ENCODE assay signal across 11 mouse cellular contexts in the genomic region with DNA sequence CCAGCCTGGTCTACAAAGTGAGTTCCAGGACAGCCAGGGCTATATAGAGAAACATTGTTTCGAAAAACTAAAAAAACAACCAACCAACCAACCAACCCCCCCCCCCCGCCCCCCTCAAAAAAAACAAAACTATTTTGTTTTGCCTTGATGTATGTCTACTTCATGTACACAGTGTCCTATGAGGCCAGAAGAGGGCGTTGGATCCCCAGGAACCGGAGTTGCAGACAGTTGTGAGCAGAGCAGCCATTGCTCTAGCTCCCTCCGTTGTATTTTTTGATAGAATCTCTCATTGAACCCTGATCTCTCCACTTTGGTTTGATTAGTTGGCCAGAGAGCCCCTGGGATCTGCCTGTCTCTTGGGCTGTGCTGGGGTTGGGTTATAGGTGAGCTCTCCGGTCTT. TPM values are rescaled to one million over a fixed set of nuclear protein-coding genes. Genes with fewer than 3 reads are reported as not detected.
DNase-seq lines count a peak whose midpoint lies in the region; ATAC-seq and TF ChIP-seq lines count a peak whose summit lies in the region.
"Had no signal": no experiment of that assay in that cellular context is flagged by ENCODE, and none has a peak within 500 bp of the region (broad histone marks: within the 10 kb centered on the region; RNA-seq: fewer than 3 reads in every experiment).

No protein-coding gene starts in this region.

- H3K4me2 ChIP-seq in hindbrain, postnatal 0 days (ENCODE audit: low read depth, low read length) = no peak overlapping the region
- H3K4me2 ChIP-seq in stomach, postnatal 0 days (replicated peaks; ENCODE audit: low read depth) = no peak overlapping the region

- no peak for TF ChIP-seq EP300 in stomach, postnatal 0 days (optimal IDR thresholded peaks at IDR 0.05)

- no peak overlapping the region for H3K9ac ChIP-seq in hindbrain, postnatal 0 days (replicated peaks; ENCODE audit: low read length)
- H3K9ac ChIP-seq in stomach, postnatal 0 days (ENCODE audit: low read length) = no peak overlapping the region

- 91% methylated on average over 6 of the region's 6 CpGs for WGBS in hindbrain, postnatal 0 days
- 93% methylated on average over 6 of the region's 6 CpGs for WGBS in hindbrain, embryonic 10.5 days
- 77% methylated on average over 6 of the region's 6 CpGs for WGBS in stomach, postnatal 0 days

- TF ChIP-seq CTCF in hindbrain, postnatal 0 days (IDR thresholded peaks at IDR 0.05; ENCODE audit: low read depth) = peak; percentile 39
- TF ChIP-seq CTCF in stomach, postnatal 0 days (IDR thresholded peaks at IDR 0.05; ENCODE audit: low read depth) = peak; percentile 54

- no peak overlapping the region for H3K4me3 ChIP-seq in hindbrain, postnatal 0 days (ENCODE audit: low read length)
- H3K4me3 ChIP-seq in hindbrain, embryonic 10.5 days = no peak overlapping the region
- H3K4me3 ChIP-seq in stomach, postnatal 0 days (ENCODE audit: low read depth, low read length) = no peak overlapping the region

- peaks cover 3% of the 10 kb centered on the region; the same call in 1 of the 2 replicates for H3K36me3 ChIP-seq in hindbrain, postnatal 0 days (ENCODE audit: insufficient read depth, low read length)
- H3K36me3 ChIP-seq in hindbrain, embryonic 10.5 days = peaks cover 92% of the 10 kb centered on the region
- H3K36me3 ChIP-seq in stomach, postnatal 0 days (ENCODE audit: control insufficient read depth, insufficient read depth, low read length) = peaks cover 3% of the 10 kb centered on the region; the same call in 1 of the 2 replicates

- ATAC-seq in hindbrain, postnatal 0 days = no peak
- ATAC-seq in stomach, postnatal 0 days (ENCODE audit: low FRiP score, low TSS enrichment) = no peak

- H3K27me3 ChIP-seq in hindbrain, postnatal 0 days (ENCODE audit: insufficient read depth, low read length) = no peaks in the 10 kb centered on the region
- H3K27me3 ChIP-seq in hindbrain, embryonic 10.5 days (ENCODE audit: insufficient read depth, poor library complexity, severe bottlenecking) = no peaks in the 10 kb centered on the region
- no peaks in the 10 kb centered on the region for H3K27me3 ChIP-seq in stomach, postnatal 0 days (ENCODE audit: control insufficient read depth, insufficient read depth, low read length)

- H3K27ac ChIP-seq in hindbrain, postnatal 0 days = no peak overlapping the region
- H3K27ac ChIP-seq in hindbrain, embryonic 10.5 days = no peak overlapping the region
- no peak overlapping the region for H3K27ac ChIP-seq in stomach, postnatal 0 days (replicated peaks)

- no peaks in the 10 kb centered on the region; the same call in 1 of the 2 replicates for H3K4me1 ChIP-seq in hindbrain, postnatal 0 days (ENCODE audit: insufficient read depth, low read length)
- peaks cover 18% of the 10 kb centered on the region for H3K4me1 ChIP-seq in hindbrain, embryonic 10.5 days (replicated peaks)
- H3K4me1 ChIP-seq in stomach, postnatal 0 days (replicated peaks; ENCODE audit: control insufficient read depth, insufficient read depth) = 0 out of 2 replicates have a peak, but pooled peaks cover 4% of the 10 kb centered on the region

- DNase-seq in hindbrain, postnatal 0 days (ENCODE audit: low spot score) = peak; percentile 19
- DNase-seq in hindbrain, embryonic 10.5 days (ENCODE audit: low spot score) = no peak
- peak; percentile 25 for DNase-seq in lung, postnatal 36 days
- no peak for DNase-seq in lung, postnatal 14 days
- peak; percentile 46 for DNase-seq in T-cell, adult 2 months (ENCODE audit: low spot score)
- no peak for DNase-seq in stomach, postnatal 0 days (ENCODE audit: low spot score)
- no peak for DNase-seq in spleen, postnatal 4 days (ENCODE audit: low spot score in 2 of 2)
- DNase-seq: adrenal gland, postnatal 14 days; midbrain, embryonic 14.5 days; right cerebral cortex, adult 18-20 months; thymus, postnatal 4 days had no signal

- no peaks in the 10 kb centered on the region for H3K9me3 ChIP-seq in hindbrain, postnatal 0 days (ENCODE audit: low read length)
- H3K9me3 ChIP-seq in hindbrain, embryonic 10.5 days = no peaks in the 10 kb centered on the region
- H3K9me3 ChIP-seq in stomach, postnatal 0 days (ENCODE audit: control insufficient read depth, low read length) = no peaks in the 10 kb centered on the region

RNA-seq across cellular contexts. Expression of gene Phf20, which starts 7.7 kb away (rescaled TPM):
- 27.3 and 31.0 TPM in 2 replicates for total RNA-seq in hindbrain, postnatal 0 days (2014; rRNA removed)
- 100 and 105 TPM in 2 replicates for polyA plus RNA-seq in hindbrain, postnatal 0 days (2015; fragmentation: Nextera tagmentation; extraction: Ambion mirVana)
- 68.3 and 73.4 TPM in 2 replicates for polyA plus RNA-seq in hindbrain, embryonic 10.5 days (2016; fragmentation: Nextera tagmentation; extraction: Ambion mirVana)
- 28.4 and 29.3 TPM in 2 replicates for polyA plus RNA-seq in stomach, postnatal 0 days (2015; fragmentation: Nextera tagmentation; extraction: Ambion mirVana)

RNA-seq across cellular contexts. Expression of gene Rbm39, which starts 23.9 kb away (rescaled TPM):
- total RNA-seq in hindbrain, postnatal 0 days (2014; rRNA removed) = 250 and 341 TPM in 2 replicates
- 448 and 480 TPM in 2 replicates for polyA plus RNA-seq in hindbrain, postnatal 0 days (2015; fragmentation: Nextera tagmentation; extraction: Ambion mirVana)
- polyA plus RNA-seq in hindbrain, embryonic 10.5 days (2016; fragmentation: Nextera tagmentation; extraction: Ambion mirVana) = 485 and 564 TPM in 2 replicates
- polyA plus RNA-seq in stomach, postnatal 0 days (2015; fragmentation: Nextera tagmentation; extraction: Ambion mirVana) = 335 and 349 TPM in 2 replicates

RNA-seq across cellular contexts. Expression of gene Nfs1, which starts 59.9 kb away (rescaled TPM):
- 42.2 and 49.2 TPM in 2 replicates for total RNA-seq in hindbrain, postnatal 0 days (2014; rRNA removed)
- 37.5 and 39.2 TPM in 2 replicates for polyA plus RNA-seq in hindbrain, postnatal 0 days (2015; fragmentation: Nextera tagmentation; extraction: Ambion mirVana)
- 41.6 and 43.5 TPM in 2 replicates for polyA plus RNA-seq in hindbrain, embryonic 10.5 days (2016; fragmentation: Nextera tagmentation; extraction: Ambion mirVana)
- 40.3 and 43.5 TPM in 2 replicates for polyA plus RNA-seq in stomach, postnatal 0 days (2015; fragmentation: Nextera tagmentation; extraction: Ambion mirVana)

Comparison
In these comparisons a context has a peak if more than half of its experiments do, and no peak if none do; other contexts are left out.
1. DNase-seq: peak in hindbrain, postnatal 0 days (single experiment), lung, postnatal 36 days (single experiment) and T-cell, adult 2 months (single experiment); none in hindbrain, embryonic 10.5 days (single experiment), lung, postnatal 14 days (single experiment), stomach, postnatal 0 days (single experiment) and spleen, postnatal 4 days (0 of 2).